Mouse (Mus musculus): ENCODE measurements around the gene Fbxo40. TPM values are rescaled to one million over a fixed set of nuclear protein-coding genes. Genes with fewer than 3 reads are reported as not detected.
A peak's percentile ranks its signal among the peaks of the same experiment; 100 is the strongest.

Fbxo40 gene
- total and polyA plus RNA-seq, 2 experiments from 2014 or later = 0.10 to 2.9 TPM

DNA sequence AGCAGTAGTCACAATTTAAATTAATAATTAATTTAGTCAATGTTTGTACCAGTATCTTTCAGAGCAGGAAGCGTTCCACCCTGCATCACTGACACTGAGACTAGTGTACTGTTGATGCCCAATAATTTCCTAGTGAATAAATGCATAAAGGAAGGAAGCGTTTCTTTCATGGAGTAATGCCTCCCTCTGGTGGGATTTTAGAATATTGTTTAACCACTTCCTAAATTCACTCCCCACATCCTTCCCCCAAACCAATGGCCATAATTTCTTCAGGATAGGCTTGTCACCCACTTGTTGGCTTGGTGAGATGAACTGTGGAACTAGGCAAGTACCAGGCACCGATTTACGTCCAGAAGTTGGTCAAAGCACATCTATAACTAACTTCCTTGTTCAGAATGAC, 20.1 kb upstream of the Fbxo40 start:
- 49% methylated on average over 4 of the region's 4 CpGs for WGBS
- TF ChIP-seq CTCF (IDR thresholded peaks at IDR 0.05; ENCODE audit: low read depth) = peak; percentile 74
- no peak overlapping the region for H3K4me3 ChIP-seq (ENCODE audit: low read depth, low read length)
- no peak overlapping the region for H3K9ac ChIP-seq
- ATAC-seq = peak; percentile 56
- DNase-seq = peak; percentile 83
- H3K27me3 ChIP-seq (ENCODE audit: insufficient read depth, low read length) = no peaks in the 10 kb centered on the region
- H3K36me3 ChIP-seq (ENCODE audit: insufficient read depth) = no peaks in the 10 kb centered on the region
- no peaks in the 10 kb centered on the region for H3K9me3 ChIP-seq (ENCODE audit: low read length)
- no peak overlapping the region for H3K27ac ChIP-seq (ENCODE audit: low read depth, low read length)
- H3K4me2 ChIP-seq (ENCODE audit: low read depth) = no peak overlapping the region
- peaks cover 6% of the 10 kb centered on the region; the same call in 1 of the 2 replicates for H3K4me1 ChIP-seq (ENCODE audit: insufficient read depth)

GRCm38 (mm10) chr16:37009262-37009661, 19.0 kb upstream of the Fbxo40 start:
- Histone ChIP-seq H3K9ac (no peak overlapping the region), H3K4me2 (ENCODE audit: low read depth) (no peak overlapping the region), H3K9me3 (ENCODE audit: low read length) (no peaks in the 10 kb centered on the region), H3K36me3 (ENCODE audit: insufficient read depth) (no peaks in the 10 kb centered on the region), H3K27me3 (ENCODE audit: insufficient read depth, low read length) (no peaks in the 10 kb centered on the region), H3K27ac (ENCODE audit: low read depth, low read length) (no peak overlapping the region), H3K4me1 (ENCODE audit: insufficient read depth) (peaks cover 6% of the 10 kb centered on the region; the same call in 1 of the 2 replicates), H3K4me3 (ENCODE audit: low read depth, low read length) (no peak overlapping the region)
- 76% methylated on average over 6 of the region's 6 CpGs for WGBS
- DNase-seq (no peak), ATAC-seq (no peak)
- no peak for TF ChIP-seq CTCF (IDR thresholded peaks at IDR 0.05; ENCODE audit: low read depth)

- no peak for DNase-seq
Observed at GRCm38 (mm10) chr16:36999366-36999972, 9.2 kb upstream of the Fbxo40 start.

DNA sequence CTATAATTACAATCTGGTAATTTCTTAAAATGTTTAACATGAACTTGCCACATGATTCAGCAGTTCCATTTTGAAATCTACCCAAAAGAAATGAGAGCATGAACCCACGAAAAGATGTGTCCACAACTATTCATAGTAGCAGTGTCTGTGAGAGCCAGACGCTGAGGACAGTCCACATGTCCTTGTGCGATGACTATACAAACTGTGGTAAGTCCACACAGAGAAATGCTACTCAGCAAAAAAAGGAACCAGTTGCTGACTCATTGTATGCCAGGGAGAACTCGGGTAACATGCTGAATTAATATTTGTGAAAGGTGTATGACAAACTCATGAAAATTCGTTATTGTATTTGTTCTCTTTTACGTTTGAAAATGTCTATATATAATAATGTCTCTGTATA, 7.4 kb upstream of the Fbxo40 start:
- DNase-seq = no peak
- Histone ChIP-seq H3K4me3 (ENCODE audit: low read depth, low read length) (no peak overlapping the region), H3K4me1 (ENCODE audit: insufficient read depth) (no peaks in the 10 kb centered on the region), H3K27me3 (ENCODE audit: insufficient read depth, low read length) (no peaks in the 10 kb centered on the region), H3K4me2 (ENCODE audit: low read depth) (no peak overlapping the region), H3K36me3 (ENCODE audit: insufficient read depth) (no peaks in the 10 kb centered on the region), H3K9me3 (ENCODE audit: low read length) (no peaks in the 10 kb centered on the region), H3K27ac (ENCODE audit: low read depth, low read length) (no peak overlapping the region), H3K9ac (no peak overlapping the region)
- WGBS = 83% methylated on average over 6 of the region's 6 CpGs
- ATAC-seq = no peak
- TF ChIP-seq CTCF (IDR thresholded peaks at IDR 0.05; ENCODE audit: low read depth) = no peak

More at GRCm38 (mm10) chr16:36999366-36999972, 9.2 kb upstream of the Fbxo40 start:
- WGBS = 86% methylated on average over 9 of the region's 9 CpGs
- no peaks in the 10 kb centered on the region for H3K9me3 ChIP-seq (ENCODE audit: low read length)
- no peak overlapping the region for H3K27ac ChIP-seq (ENCODE audit: low read depth, low read length)
- ATAC-seq = no peak
- no peaks in the 10 kb centered on the region for H3K4me1 ChIP-seq (ENCODE audit: insufficient read depth)
- TF ChIP-seq CTCF (IDR thresholded peaks at IDR 0.05; ENCODE audit: low read depth) = no peak
- no peak overlapping the region for H3K9ac ChIP-seq
- no peaks in the 10 kb centered on the region for H3K36me3 ChIP-seq (ENCODE audit: insufficient read depth)
- no peaks in the 10 kb centered on the region for H3K27me3 ChIP-seq (ENCODE audit: insufficient read depth, low read length)
- H3K4me3 ChIP-seq (ENCODE audit: low read depth, low read length) = no peak overlapping the region
- H3K4me2 ChIP-seq (ENCODE audit: low read depth) = no peak overlapping the region

DNA sequence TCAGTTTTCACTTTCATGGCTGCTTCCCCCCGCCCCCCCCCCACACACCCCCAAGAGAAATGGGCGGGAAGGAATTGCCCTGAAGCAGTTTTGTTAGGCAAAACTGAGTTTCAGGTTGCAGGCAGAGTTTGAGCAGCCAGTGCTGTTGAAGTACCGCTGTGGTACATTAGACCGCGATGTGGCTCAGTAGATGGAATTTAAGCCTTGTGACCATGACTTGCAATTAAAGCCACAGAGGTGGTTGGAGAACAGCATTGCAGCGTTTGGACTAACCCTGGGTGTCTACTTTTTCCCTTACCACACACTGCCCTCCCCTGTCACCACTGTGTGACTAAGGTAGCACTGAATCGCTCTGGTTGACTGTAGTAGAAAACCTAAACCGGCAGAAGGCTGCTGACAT, 774 bp downstream of the Fbxo40 start:
- no peaks in the 10 kb centered on the region for H3K9me3 ChIP-seq (ENCODE audit: low read length)
- H3K36me3 ChIP-seq (ENCODE audit: insufficient read depth) = no peaks in the 10 kb centered on the region
- no peak overlapping the region for H3K27ac ChIP-seq (ENCODE audit: low read depth, low read length)
- DNase-seq (no peak), ATAC-seq (no peak)
- H3K4me2 ChIP-seq (ENCODE audit: low read depth) = no peak overlapping the region
- no peak overlapping the region for H3K4me3 ChIP-seq (ENCODE audit: low read depth, low read length)
- no peaks in the 10 kb centered on the region for H3K27me3 ChIP-seq (ENCODE audit: insufficient read depth, low read length)
- TF ChIP-seq CTCF (IDR thresholded peaks at IDR 0.05; ENCODE audit: low read depth) = no peak
- no peaks in the 10 kb centered on the region for H3K4me1 ChIP-seq (ENCODE audit: insufficient read depth)
- H3K9ac ChIP-seq = no peak overlapping the region
- WGBS = 76% methylated on average over 8 of the region's 8 CpGs

- H3K4me2 ChIP-seq (ENCODE audit: low read depth) = no peak overlapping the region
- no peaks in the 10 kb centered on the region for H3K4me1 ChIP-seq (ENCODE audit: insufficient read depth)
- ATAC-seq (no peak), DNase-seq (no peak)
- H3K27me3 ChIP-seq (ENCODE audit: insufficient read depth, low read length) = no peaks in the 10 kb centered on the region
- no peak overlapping the region for H3K9ac ChIP-seq
- TF ChIP-seq CTCF (IDR thresholded peaks at IDR 0.05; ENCODE audit: low read depth) = no peak
- no peaks in the 10 kb centered on the region for H3K9me3 ChIP-seq (ENCODE audit: low read length)
- no peak overlapping the region for H3K27ac ChIP-seq (ENCODE audit: low read depth, low read length)
- no peak overlapping the region for H3K4me3 ChIP-seq (ENCODE audit: low read depth, low read length)
- H3K36me3 ChIP-seq (ENCODE audit: insufficient read depth) = no peaks in the 10 kb centered on the region
Observed at GRCm38 (mm10) chr16:36988066-36988465, 2.2 kb downstream of the Fbxo40 start.

GRCm38 (mm10) chr16:36987399-36987798, 2.9 kb downstream of the Fbxo40 start:
- Histone ChIP-seq H3K4me3 (ENCODE audit: low read depth, low read length) (no peak overlapping the region), H3K27ac (ENCODE audit: low read depth, low read length) (no peak overlapping the region), H3K9ac (no peak overlapping the region), H3K9me3 (ENCODE audit: low read length) (no peaks in the 10 kb centered on the region), H3K4me2 (ENCODE audit: low read depth) (no peak overlapping the region), H3K27me3 (ENCODE audit: insufficient read depth, low read length) (no peaks in the 10 kb centered on the region), H3K4me1 (ENCODE audit: insufficient read depth) (no peaks in the 10 kb centered on the region), H3K36me3 (ENCODE audit: insufficient read depth) (no peaks in the 10 kb centered on the region)
- no peak for TF ChIP-seq CTCF (IDR thresholded peaks at IDR 0.05; ENCODE audit: low read depth)
- 73% methylated on average over 2 of the region's 2 CpGs for WGBS
- no peak for DNase-seq
- ATAC-seq = no peak
